Comparison of ENCODE assay signal across 21 mouse cellular contexts in the genomic region with DNA sequence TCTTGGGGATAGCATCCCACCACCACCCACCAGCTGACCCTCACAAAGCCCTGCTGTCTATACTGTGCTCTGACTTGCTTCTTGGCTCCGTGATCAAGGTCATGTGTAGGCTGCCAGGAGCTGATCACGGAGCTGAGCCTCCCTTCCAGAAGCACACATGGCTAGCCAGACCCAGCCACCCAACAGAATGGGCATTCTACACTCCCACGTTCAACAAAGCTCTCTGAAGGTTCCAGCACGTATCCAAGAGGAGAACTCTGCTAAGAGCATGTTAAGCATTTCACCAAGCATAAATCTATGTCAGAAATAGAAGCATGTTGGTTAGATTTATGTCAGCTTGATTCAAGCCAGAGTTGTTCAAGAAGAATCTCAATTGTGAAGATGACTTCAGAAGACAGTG.
A peak's percentile ranks its signal among the peaks of the same experiment; 100 is the strongest.
DNase-seq lines count a peak whose midpoint lies in the region; ATAC-seq and TF ChIP-seq lines count a peak whose summit lies in the region.
"Had no signal": no experiment of that assay in that cellular context is flagged by ENCODE, and none has a peak within 500 bp of the region (broad histone marks: within the 10 kb centered on the region; RNA-seq: fewer than 3 reads in every experiment).

No protein-coding gene starts in this region.

- peak overlapping the region; percentile 74 for H3K27ac ChIP-seq in layer of hippocampus, adult 2 months
- H3K27ac ChIP-seq: embryonic facial prominence, embryonic 10.5 days; forebrain, embryonic 13.5 days; heart, adult 2 months; heart, embryonic 15.5 days; hindbrain, embryonic 13.5 days; hindbrain, postnatal 0 days had no signal

- TF ChIP-seq CTCF in layer of hippocampus, adult 2 months (conservative IDR thresholded peaks at IDR 0.05): no peak

- no peak for DNase-seq in cerebellum, adult 9-11 months
- DNase-seq in cerebellum, postnatal 10 days: peak; percentile 47 to 61
- no peak for DNase-seq in cerebellum, postnatal 4 days (ENCODE audit: low spot score in 2 of 2)
- DNase-seq in layer of hippocampus, adult 2 months (ENCODE audit: low spot score in 2 of 2): no peak
- DNase-seq in layer of hippocampus, adult 8-10 months (ENCODE audit: low spot score in 2 of 2): no peak
- peak; percentile 25 to 30 for DNase-seq in right cerebral cortex, postnatal 10 days (ENCODE audit: low spot score in 2 of 2)
- DNase-seq in right cerebral cortex, adult 2 months (ENCODE audit: low spot score in 2 of 2): no peak
- DNase-seq: adrenal gland, adult 8-10 months; B cell, adult 2 months; forebrain, postnatal 0 days; gastrocnemius, postnatal 14 days; heart, adult 2 months; heart, postnatal 14 days; kidney, adult 11 months had no signal

- 0 out of 2 replicates have a peak, but pooled peaks have one; percentile 17 for ATAC-seq in cerebellum, adult (ENCODE audit: insufficient number of reproducible peaks, low FRiP score, low TSS enrichment)
- ATAC-seq: CD4-positive, CD25-positive, alpha-beta regulatory T cell, adult 4 months; forebrain, embryonic 13.5 days; forebrain, postnatal 0 days; hindbrain, postnatal 0 days had no signal

- H3K4me3 ChIP-seq in layer of hippocampus, adult 2 months: no peak overlapping the region
- H3K4me3 ChIP-seq: embryonic facial prominence, embryonic 10.5 days; forebrain, embryonic 13.5 days; heart, adult 2 months; heart, embryonic 15.5 days; hindbrain, embryonic 13.5 days had no signal

Comparison
In these comparisons a context has a peak if more than half of its experiments do, and no peak if none do; other contexts are left out.
1. DNase-seq: peak in cerebellum, postnatal 10 days (2 of 2) and right cerebral cortex, postnatal 10 days (2 of 2); none in cerebellum, adult 9-11 months (single experiment), cerebellum, postnatal 4 days (0 of 2), layer of hippocampus, adult 2 months (0 of 2), layer of hippocampus, adult 8-10 months (0 of 2) and right cerebral cortex, adult 2 months (0 of 2).